Mouse (Mus musculus) erythroblast, embryonic 14.5 days (primary cell): ENCODE results near the gene Eif4e1b.

ENCODE experiments used
- GATA1 ChIP-seq: IDR thresholded peaks from 2 replicates; pipeline ENCODE4 v1.6.1; 2012; ENCODE audit warnings: low read length, inconsistent platforms, mixed read lengths
- TAL1 ChIP-seq: IDR thresholded peaks from 3 replicates; pipeline ENCODE4 v1.6.1; 2012; ENCODE audit warnings: low read length, inconsistent platforms, mixed read lengths

GRCm38 (mm10) chr13:54737488-54738212 is 46.1 kb upstream of the Eif4e1b start:
- TF ChIP-seq GATA1 (no peak), TAL1 (no peak)
